In the genomic region with DNA sequence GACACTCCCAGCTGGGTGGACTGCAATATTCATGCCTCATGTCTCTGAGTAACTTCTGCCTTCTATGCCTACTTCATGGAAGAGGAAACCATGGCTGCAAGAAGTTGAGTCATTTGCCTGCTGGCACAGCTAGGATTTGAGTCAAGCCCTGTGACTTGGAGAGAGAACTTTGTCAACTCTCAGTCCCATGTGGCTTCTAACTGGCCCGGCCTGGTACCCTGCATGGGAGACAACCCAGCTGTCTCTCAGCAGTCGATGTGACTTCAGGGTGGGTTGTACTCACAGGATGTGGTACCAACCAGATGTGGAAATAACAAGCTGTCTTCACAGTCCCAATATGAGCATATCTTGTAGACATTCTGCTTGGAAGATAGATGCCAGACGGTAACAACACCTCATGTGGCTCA, we compare ENCODE assay signal across 22 mouse cellular contexts.
A peak's percentile ranks its signal among the peaks of the same experiment; 100 is the strongest.
DNase-seq lines count a peak whose midpoint lies in the region; ATAC-seq lines count a peak whose summit lies in the region.
"Had no signal": no experiment of that assay in that cellular context is flagged by ENCODE, and none has a peak within 500 bp of the region (broad histone marks: within the 10 kb centered on the region; RNA-seq: fewer than 3 reads in every experiment).

No protein-coding gene starts in this region.

- H3K27ac ChIP-seq in heart, embryonic 11.5 days (ENCODE audit: low read depth, low read length): no peak overlapping the region
- H3K27ac ChIP-seq in intestine, embryonic 15.5 days: no peak overlapping the region
- H3K27ac ChIP-seq: embryonic facial prominence, embryonic 12.5 days; hindbrain, embryonic 10.5 days; hindbrain, postnatal 0 days; layer of hippocampus, adult 2 months; limb, embryonic 15.5 days; midbrain, embryonic 13.5 days had no signal

- H3K9ac ChIP-seq in heart, embryonic 11.5 days (ENCODE audit: low read depth, low read length): no peak overlapping the region
- no peak overlapping the region for H3K9ac ChIP-seq in intestine, embryonic 15.5 days
- H3K9ac ChIP-seq: embryonic facial prominence, embryonic 12.5 days; limb, embryonic 15.5 days; midbrain, embryonic 13.5 days had no signal

- peaks cover 9% of the 10 kb centered on the region; the same call in 1 of the 2 replicates for H3K4me1 ChIP-seq in heart, embryonic 11.5 days (ENCODE audit: control insufficient read depth, insufficient read depth, low read length)
- peaks cover 73% of the 10 kb centered on the region for H3K4me1 ChIP-seq in megakaryocyte, embryonic 14.5 days
- peaks cover 3% of the 10 kb centered on the region; the same call in 1 of the 2 replicates for H3K4me1 ChIP-seq in intestine, embryonic 15.5 days (replicated peaks)
- H3K4me1 ChIP-seq: hindbrain, embryonic 10.5 days had no signal

- 73% methylated on average over 3 of the region's 3 CpGs for WGBS in heart, embryonic 11.5 days (ENCODE audit: insufficient replicate concordance)
- 77% methylated on average over 3 of the region's 3 CpGs for WGBS in intestine, embryonic 15.5 days

- no peaks in the 10 kb centered on the region; the same call in 1 of the 2 replicates for H3K9me3 ChIP-seq in heart, embryonic 11.5 days (replicated peaks; ENCODE audit: control insufficient read depth, low read length)
- H3K9me3 ChIP-seq in megakaryocyte, embryonic 14.5 days: no peaks in the 10 kb centered on the region
- no peaks in the 10 kb centered on the region for H3K9me3 ChIP-seq in intestine, embryonic 15.5 days
- H3K9me3 ChIP-seq: embryonic facial prominence, embryonic 12.5 days had no signal

- intact Hi-C loops in gastrocnemius, postnatal 14 days (cut with DNase I; ENCODE audit: low total_unique reads): no loop called here

- ATAC-seq in heart, embryonic 11.5 days (replicated peaks; ENCODE audit: insufficient number of reproducible peaks, low FRiP score, low TSS enrichment): no peak
- ATAC-seq in intestine, embryonic 15.5 days: no peak
- ATAC-seq: forebrain, embryonic 16.5 days; hindbrain, postnatal 0 days; midbrain, embryonic 13.5 days had no signal

- H3K4me2 ChIP-seq in heart, embryonic 11.5 days: no peak overlapping the region
- no peak overlapping the region for H3K4me2 ChIP-seq in intestine, embryonic 15.5 days (replicated peaks)
- H3K4me2 ChIP-seq: embryonic facial prominence, embryonic 12.5 days; limb, embryonic 15.5 days; midbrain, embryonic 13.5 days had no signal

- H3K27me3 ChIP-seq in heart, embryonic 11.5 days (ENCODE audit: control insufficient read depth, insufficient read depth, low read length): no peaks in the 10 kb centered on the region
- H3K27me3 ChIP-seq in megakaryocyte, embryonic 14.5 days (replicated peaks): peaks cover 28% of the 10 kb centered on the region
- no peaks in the 10 kb centered on the region for H3K27me3 ChIP-seq in intestine, embryonic 15.5 days (replicated peaks)
- H3K27me3 ChIP-seq: embryonic facial prominence, embryonic 12.5 days; limb, embryonic 15.5 days; midbrain, embryonic 13.5 days had no signal

- H3K36me3 ChIP-seq in heart, embryonic 11.5 days (ENCODE audit: control insufficient read depth, insufficient read depth, low read length): no peaks in the 10 kb centered on the region
- no peaks in the 10 kb centered on the region for H3K36me3 ChIP-seq in megakaryocyte, embryonic 14.5 days (replicated peaks; ENCODE audit: low read length)
- no peaks in the 10 kb centered on the region for H3K36me3 ChIP-seq in intestine, embryonic 15.5 days
- H3K36me3 ChIP-seq: embryonic facial prominence, embryonic 12.5 days; hindbrain, embryonic 10.5 days; limb, embryonic 15.5 days; midbrain, embryonic 13.5 days had no signal

- DNase-seq in heart, adult 11 months: peak; percentile 90
- DNase-seq in T-cell, adult 2 months (ENCODE audit: low spot score): peak; percentile 12
- DNase-seq in thymus, postnatal 25 days: peak; percentile 54
- DNase-seq in gastrocnemius, postnatal 14 days: no peak
- no peak for DNase-seq in embryo, embryonic 10 days (ENCODE audit: low spot score)
- DNase-seq: adrenal gland, adult 8-10 months; cerebellum, adult 9-10 months; kidney, adult 18-20 months; kidney, postnatal 10 days; layer of hippocampus, postnatal 36 days; spleen, adult 18-20 months had no signal

- no peak overlapping the region for H3K4me3 ChIP-seq in heart, embryonic 11.5 days (ENCODE audit: low read depth, low read length)
- H3K4me3 ChIP-seq in megakaryocyte, embryonic 14.5 days (replicated peaks): peak overlapping the region; percentile 19
- H3K4me3 ChIP-seq in intestine, embryonic 15.5 days (replicated peaks): no peak overlapping the region
- H3K4me3 ChIP-seq: embryonic facial prominence, embryonic 12.5 days; hindbrain, embryonic 10.5 days; layer of hippocampus, adult 2 months; limb, embryonic 15.5 days; midbrain, embryonic 13.5 days; myocyte had no signal

Comparison
In these comparisons a context has a peak if more than half of its experiments do, and no peak if none do; other contexts are left out.
1. DNase-seq: peak in heart, adult 11 months (single experiment), T-cell, adult 2 months (single experiment) and thymus, postnatal 25 days (single experiment); none in gastrocnemius, postnatal 14 days (single experiment) and embryo, embryonic 10 days (single experiment).